Mouse (Mus musculus) ES-CJ7 (cell line): ENCODE measurements around the gene Myh3.

ENCODE experiments used
- DNase-seq: peaks from one replicate; pipeline ENCODE4 v3.0.0; 2011; ENCODE audit warnings: low read depth, low spot score

The Myh3 gene

GRCm38 (mm10) chr11:67104714-67105113 lies 26.6 kb downstream of the Myh3 start:
- no peak for DNase-seq

GRCm38 (mm10) chr11:67105689-67106088 lies 27.6 kb downstream of the Myh3 start:
- no peak for DNase-seq

- no peak for DNase-seq
Measured at GRCm38 (mm10) chr11:67106973-67107372, 28.9 kb downstream of the Myh3 start.

- DNase-seq = peak; percentile 80
Measured at GRCm38 (mm10) chr11:67110168-67110948, 32.3 kb downstream of the Myh3 start.

- DNase-seq = peak; percentile 87
Measured at GRCm38 (mm10) chr11:67112019-67112850, 34.1 kb downstream of the Myh3 start.

GRCm38 (mm10) chr11:67112851-67113202 lies 34.7 kb downstream of the Myh3 start:
- DNase-seq = peak; percentile 80

GRCm38 (mm10) chr11:67113381-67113780 lies 35.3 kb downstream of the Myh3 start:
- DNase-seq = no peak

GRCm38 (mm10) chr11:67114261-67114660 lies 36.2 kb downstream of the Myh3 start:
- no peak for DNase-seq

- no peak for DNase-seq
Measured at GRCm38 (mm10) chr11:67114901-67115300, 36.8 kb downstream of the Myh3 start.

GRCm38 (mm10) chr11:67116725-67117124 lies 38.6 kb downstream of the Myh3 start:
- DNase-seq = no peak

- DNase-seq = no peak
Measured at GRCm38 (mm10) chr11:67119539-67120070, 41.5 kb downstream of the Myh3 start.

- no peak for DNase-seq
Measured at GRCm38 (mm10) chr11:67120697-67121294, 42.7 kb downstream of the Myh3 start.

GRCm38 (mm10) chr11:67124943-67125342 lies 46.8 kb downstream of the Myh3 start:
- DNase-seq = no peak

GRCm38 (mm10) chr11:67125361-67125760 lies 47.3 kb downstream of the Myh3 start:
- no peak for DNase-seq

- DNase-seq = no peak
Measured at GRCm38 (mm10) chr11:67133526-67133925, 55.4 kb downstream of the Myh3 start.

- no peak for DNase-seq
Measured at GRCm38 (mm10) chr11:67134654-67135053, 56.6 kb downstream of the Myh3 start.

GRCm38 (mm10) chr11:67135532-67135931 lies 57.4 kb downstream of the Myh3 start:
- no peak for DNase-seq

GRCm38 (mm10) chr11:67139556-67139955 lies 61.5 kb downstream of the Myh3 start:
- DNase-seq = no peak

GRCm38 (mm10) chr11:67140175-67140574 lies 62.1 kb downstream of the Myh3 start:
- DNase-seq = no peak

GRCm38 (mm10) chr11:67141031-67141430 lies 62.9 kb downstream of the Myh3 start:
- DNase-seq = no peak

- DNase-seq = no peak
Measured at GRCm38 (mm10) chr11:67142047-67142446, 63.9 kb downstream of the Myh3 start.

GRCm38 (mm10) chr11:67143065-67143464 lies 65.0 kb downstream of the Myh3 start:
- DNase-seq = no peak
